Mouse (Mus musculus) limb, embryonic 15.5 days (tissue): Measurements from ENCODE around the gene Scrg1. TPM values are rescaled to one million over a fixed set of nuclear protein-coding genes. Genes with fewer than 3 reads are reported as not detected.
A peak's percentile ranks its signal among the peaks of the same experiment; 100 is the strongest.

Source experiments
- ATAC-seq: fragments of 200-750 bp; cut with Nextera tagmentation; 2 replicates; pipeline ENCODE4 v1.8.0; 2017; ENCODE audit warnings: low read depth, moderate TSS enrichment; ENCODE audit not compliant: insufficient number of reproducible peaks, low FRiP score, low TSS enrichment
- H3K27ac ChIP-seq: fragments of 300-500 bp; sonication (generic); 2 replicates; pipeline ENCODE4 v1.5.1; 2015; ENCODE audit warnings: moderate library complexity, mild to moderate bottlenecking, inconsistent platforms
- H3K27me3 ChIP-seq: fragments of 300-500 bp; sonication (generic); 2 replicates; pipeline ENCODE4 v1.6.1; 2015; ENCODE audit warnings: inconsistent platforms
- H3K36me3 ChIP-seq: fragments of 300-500 bp; sonication (generic); 2 replicates; pipeline ENCODE4 v1.6.1; 2015; ENCODE audit warnings: inconsistent platforms
- H3K4me1 ChIP-seq: fragments of 300-500 bp; sonication (generic); 2 replicates; pipeline ENCODE4 v1.6.1; 2015; ENCODE audit warnings: inconsistent platforms
- H3K4me2 ChIP-seq: fragments of 300-500 bp; sonication (generic); 2 replicates; pipeline ENCODE4 v1.6.1; 2015; ENCODE audit warnings: mild to moderate bottlenecking, inconsistent platforms
- H3K4me3 ChIP-seq: fragments of 300-500 bp; sonication (generic); 2 replicates; pipeline ENCODE4 v1.5.1; 2015; ENCODE audit warnings: mild to moderate bottlenecking, inconsistent platforms
- H3K9ac ChIP-seq: fragments of 300-500 bp; sonication (generic); 2 replicates; pipeline ENCODE4 v1.6.1; 2015; ENCODE audit warnings: inconsistent platforms
- H3K9me3 ChIP-seq: fragments of 300-500 bp; sonication (generic); 2 replicates; pipeline ENCODE4 v1.6.1; 2016; ENCODE audit warnings: inconsistent platforms
- WGBS: fragments of 180-500 bp; shearing (Covaris S2); methylation state at CpG from one replicate; pipeline ENCODE4 v1.1.7; 2015; 5-methylcytosine and 5-hydroxymethylcytosine counted together
- polyA plus RNA-seq: library from polyadenylated mRNA; unstranded; fragments of >200 nt; fragmentation: Nextera tagmentation; extraction: Ambion mirVana; gene quantifications from 2 replicates; pipeline ENCODE4 v1.2.1, GENCODE M21; 2015

Gene Scrg1
- 21.4 and 26.3 TPM in 2 replicates for polyA plus RNA-seq

DNA sequence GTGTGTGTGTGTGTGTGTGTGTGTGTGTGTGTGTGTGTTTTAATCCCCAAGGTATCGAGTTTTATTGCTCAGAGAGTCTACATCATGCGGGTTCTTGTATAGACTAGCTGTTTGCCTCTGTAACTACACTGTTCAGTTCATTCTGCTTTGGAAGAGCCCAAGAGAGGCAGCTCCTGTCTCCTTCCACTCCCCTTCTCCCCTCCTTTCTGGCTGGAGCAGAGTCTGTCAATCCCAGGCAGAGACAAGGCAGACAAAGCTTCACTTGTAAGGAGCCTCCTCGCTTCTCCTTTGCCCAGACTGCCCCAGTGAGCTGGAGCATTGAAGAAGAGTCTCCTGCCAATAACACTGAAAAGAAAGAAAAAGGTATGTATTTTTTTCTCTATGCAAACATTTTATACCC lies at the start of gene Scrg1:
TSS of gene Scrg1 (plus strand) at position 159 of the 400 bp plus-strand sequence.
- no peaks in the 10 kb centered on the region for H3K27me3 ChIP-seq
- ATAC-seq: peak; percentile 48; the same call in 1 of the 2 replicates
- no peaks in the 10 kb centered on the region for H3K9me3 ChIP-seq
- 56% methylated on average over 3 of the region's 3 CpGs for WGBS
- H3K36me3 ChIP-seq: no peaks in the 10 kb centered on the region
- peak within 1 kb of the TSS; percentile 19; the same call in 1 of the 2 replicates for H3K4me2 ChIP-seq
- H3K27ac ChIP-seq: peak within 1 kb of the TSS; percentile 75
- no peaks in the 10 kb centered on the region; the same call in 1 of the 2 replicates for H3K4me1 ChIP-seq
- peak within 1 kb of the TSS; percentile 19 for H3K4me3 ChIP-seq
- H3K9ac ChIP-seq: no peak within 1 kb of the TSS

DNA sequence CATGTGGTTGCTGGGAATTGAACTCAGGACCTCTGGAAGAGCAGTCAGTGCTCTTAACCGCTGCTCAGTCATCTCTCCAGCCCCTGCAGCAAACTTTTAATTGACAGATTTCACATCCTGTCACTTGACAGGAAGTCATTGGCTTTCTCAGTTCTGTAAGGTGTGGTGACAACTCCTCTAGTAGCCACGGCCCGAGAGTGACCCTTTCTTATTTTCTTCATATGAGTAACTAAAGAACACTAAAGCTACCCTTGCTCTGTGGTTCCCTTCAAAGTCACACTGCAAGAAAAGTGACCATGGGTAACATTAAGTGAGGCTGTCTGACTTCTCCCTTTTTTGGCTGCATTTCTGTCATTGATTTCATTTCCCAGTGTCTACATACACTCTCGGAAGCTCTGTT lies 49.4 kb upstream of the Scrg1 start:
- peaks cover 6% of the 10 kb centered on the region for H3K27me3 ChIP-seq
- H3K4me2 ChIP-seq: no peak overlapping the region
- H3K9me3 ChIP-seq: no peaks in the 10 kb centered on the region
- no peak for ATAC-seq
- H3K27ac ChIP-seq: no peak overlapping the region
- H3K36me3 ChIP-seq: no peaks in the 10 kb centered on the region
- 82% methylated on average over 4 of the region's 4 CpGs for WGBS
- peaks cover 12% of the 10 kb centered on the region for H3K4me1 ChIP-seq
- H3K4me3 ChIP-seq: no peak overlapping the region
- H3K9ac ChIP-seq: no peak overlapping the region

GRCm38 (mm10) chr8:57409333-57409732 lies 46.4 kb upstream of the Scrg1 start:
- ATAC-seq: no peak
- no peak overlapping the region for H3K27ac ChIP-seq
- H3K36me3 ChIP-seq: no peaks in the 10 kb centered on the region
- no peak overlapping the region for H3K9ac ChIP-seq
- H3K4me3 ChIP-seq: no peak overlapping the region
- H3K4me2 ChIP-seq: no peak overlapping the region
- H3K4me1 ChIP-seq: peaks cover 12% of the 10 kb centered on the region
- H3K27me3 ChIP-seq: peaks cover 9% of the 10 kb centered on the region
- 68% methylated on average over 2 of the region's 2 CpGs for WGBS
- H3K9me3 ChIP-seq: no peaks in the 10 kb centered on the region

DNA sequence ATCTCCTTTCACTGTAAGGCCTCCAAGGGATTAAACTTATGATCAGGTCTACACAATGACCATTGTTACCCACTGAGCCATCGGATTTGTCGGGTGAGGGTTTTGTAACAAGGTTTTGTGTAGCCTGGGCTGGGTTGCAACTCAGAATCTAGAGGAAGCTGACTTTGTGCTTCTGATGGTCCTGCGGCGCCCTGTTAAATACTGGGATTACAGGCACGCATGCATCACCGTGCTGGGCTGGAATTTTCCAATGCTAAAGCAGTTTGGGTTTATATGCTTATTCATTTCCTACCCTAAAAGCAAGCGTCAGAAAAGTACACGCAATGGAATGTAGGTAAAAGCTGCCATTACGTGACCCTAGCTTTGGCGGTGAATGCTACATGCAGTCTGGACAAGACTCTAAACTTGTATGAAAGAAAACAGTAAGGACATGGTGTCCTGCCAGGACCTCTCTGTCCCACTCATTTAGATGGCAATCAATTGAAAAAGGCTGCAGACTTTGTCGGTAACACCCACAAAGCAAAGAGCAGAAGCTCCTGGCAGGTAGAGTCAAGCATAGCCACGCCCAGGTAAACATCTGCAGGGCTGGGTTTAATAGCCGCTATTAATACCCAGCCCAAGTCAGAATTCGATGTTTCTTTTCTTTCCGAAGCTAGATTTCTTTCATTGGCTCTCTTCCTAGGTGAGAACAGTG lies 45.8 kb upstream of the Scrg1 start:
- H3K27me3 ChIP-seq: peaks cover 9% of the 10 kb centered on the region

DNA sequence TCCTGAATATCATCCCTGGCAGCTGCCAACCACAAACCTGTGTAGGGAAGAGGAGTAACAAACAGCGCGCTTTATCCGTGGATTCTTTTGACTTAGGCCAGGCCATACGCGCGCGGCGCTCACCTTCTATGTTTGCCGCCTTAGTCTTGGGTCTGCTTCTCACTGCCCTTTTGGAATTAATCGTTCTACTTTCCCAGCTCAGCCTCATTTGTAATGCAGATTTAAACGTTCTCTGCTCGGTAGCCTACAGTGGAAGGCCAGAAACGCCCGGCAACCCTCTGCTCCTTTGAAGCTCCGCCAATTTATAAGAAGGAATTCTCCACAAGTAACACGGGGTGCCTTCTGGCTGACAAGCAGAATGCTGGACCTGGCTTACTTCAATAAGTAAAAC lies 45.3 kb upstream of the Scrg1 start:
- peak overlapping the region; percentile 15; the same call in 1 of the 2 replicates for H3K4me3 ChIP-seq
- no peak overlapping the region for H3K27ac ChIP-seq
- peaks cover 12% of the 10 kb centered on the region for H3K4me1 ChIP-seq
- H3K9me3 ChIP-seq: no peaks in the 10 kb centered on the region
- ATAC-seq: no peak
- peak overlapping the region; percentile 38 for H3K4me2 ChIP-seq
- H3K27me3 ChIP-seq: peaks cover 9% of the 10 kb centered on the region
- H3K36me3 ChIP-seq: no peaks in the 10 kb centered on the region
- WGBS: 8% methylated on average over 16 of the region's 16 CpGs
- no peak overlapping the region for H3K9ac ChIP-seq

More for the DNA sequence above, 45.8 kb upstream of the Scrg1 start:
- Histone ChIP-seq H3K36me3 (no peaks in the 10 kb centered on the region), H3K4me1 (peaks cover 12% of the 10 kb centered on the region), H3K4me3 (peak overlapping the region; percentile 15; the same call in 1 of the 2 replicates), H3K27ac (no peak overlapping the region), H3K9ac (no peak overlapping the region), H3K4me2 (peak overlapping the region; percentile 38), H3K9me3 (no peaks in the 10 kb centered on the region)
- ATAC-seq: no peak
- WGBS: 21% methylated on average over 15 of the region's 15 CpGs

DNA sequence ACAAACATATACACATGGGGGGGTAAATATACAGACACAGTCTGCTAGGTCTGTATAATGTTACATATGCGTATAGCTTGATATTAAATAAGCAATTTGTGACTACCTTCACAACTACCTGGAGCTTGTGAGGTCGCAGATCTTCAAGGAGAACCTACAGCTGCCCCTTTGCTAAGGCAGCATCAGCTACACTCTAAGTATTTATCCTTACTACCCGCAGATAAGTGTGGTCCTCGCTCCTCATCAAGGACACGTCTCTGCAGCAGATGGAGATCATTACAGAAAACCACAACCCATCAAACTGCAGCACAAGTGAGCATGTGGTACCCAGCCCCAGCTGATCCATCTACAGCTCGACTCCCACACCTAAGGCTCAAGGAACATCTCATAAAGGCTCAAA lies 44.4 kb upstream of the Scrg1 start:
- no peak for ATAC-seq
- 56% methylated on average over 6 of the region's 6 CpGs for WGBS

GRCm38 (mm10) chr8:57416827-57417226 lies 38.9 kb upstream of the Scrg1 start:
- H3K27ac ChIP-seq: no peak overlapping the region
- H3K36me3 ChIP-seq: no peaks in the 10 kb centered on the region
- 86% methylated on average over 5 of the region's 5 CpGs for WGBS
- no peak overlapping the region for H3K4me2 ChIP-seq
- H3K4me1 ChIP-seq: no peaks in the 10 kb centered on the region
- peaks cover 4% of the 10 kb centered on the region; the same call in 1 of the 2 replicates for H3K9me3 ChIP-seq
- no peak overlapping the region for H3K9ac ChIP-seq
- no peak for ATAC-seq
- H3K27me3 ChIP-seq: no peaks in the 10 kb centered on the region; the same call in 1 of the 2 replicates
- H3K4me3 ChIP-seq: no peak overlapping the region

More for the DNA sequence above, 44.4 kb upstream of the Scrg1 start:
- H3K36me3 ChIP-seq: no peaks in the 10 kb centered on the region
- H3K27ac ChIP-seq: no peak overlapping the region
- H3K9me3 ChIP-seq: no peaks in the 10 kb centered on the region
- H3K4me1 ChIP-seq: peaks cover 12% of the 10 kb centered on the region
- H3K4me2 ChIP-seq: no peak overlapping the region
- H3K9ac ChIP-seq: no peak overlapping the region
- peaks cover 9% of the 10 kb centered on the region for H3K27me3 ChIP-seq
- no peak overlapping the region for H3K4me3 ChIP-seq

- ATAC-seq: no peak
- Histone ChIP-seq H3K4me1 (peaks cover 3% of the 10 kb centered on the region; the same call in 1 of the 2 replicates), H3K9me3 (no peaks in the 10 kb centered on the region), H3K9ac (no peak overlapping the region), H3K27ac (no peak overlapping the region), H3K4me3 (no peak overlapping the region), H3K36me3 (no peaks in the 10 kb centered on the region), H3K27me3 (peaks cover 24% of the 10 kb centered on the region), H3K4me2 (no peak overlapping the region)
- WGBS: 11% methylated on average over 3 of the region's 3 CpGs
These were observed 29.6 kb upstream of the Scrg1 start for GRCm38 (mm10) chr8:57426074-57426473.

DNA sequence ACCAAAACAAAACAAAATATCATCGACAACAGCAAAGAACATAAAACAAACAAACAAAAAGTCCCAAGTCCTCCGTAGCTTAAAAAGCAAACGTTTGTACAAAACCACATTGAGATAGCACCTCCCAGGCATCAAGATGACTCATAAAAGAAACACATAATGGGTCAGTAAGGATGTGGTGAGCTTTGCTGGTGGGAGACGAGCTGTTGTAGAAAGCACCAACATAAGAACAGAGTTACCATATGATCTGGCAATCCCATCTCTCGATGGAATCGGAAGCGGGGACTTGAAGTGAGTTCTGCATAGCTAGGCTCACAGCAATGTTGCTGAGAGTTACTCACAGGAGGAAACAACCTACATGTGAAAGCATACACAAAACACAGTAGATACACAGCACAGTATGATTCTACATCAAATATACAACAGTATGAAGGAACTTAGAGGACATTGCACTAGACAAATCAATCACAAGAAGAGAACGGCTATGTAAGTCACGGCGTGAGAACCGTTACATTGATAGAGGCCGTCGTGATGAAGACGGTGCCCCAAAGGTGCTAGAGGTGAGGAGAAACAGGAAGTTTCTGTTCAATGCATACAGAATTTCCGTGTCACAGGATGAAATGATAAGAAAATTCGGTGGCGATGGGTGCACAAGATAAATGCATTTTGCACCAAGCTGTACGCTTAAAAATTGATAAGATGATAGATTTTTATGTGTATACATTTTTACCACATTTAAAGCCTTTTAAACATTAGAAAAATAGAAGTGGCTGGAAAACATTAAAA lies 27.9 kb upstream of the Scrg1 start:
- Histone ChIP-seq H3K9ac (no peak overlapping the region), H3K36me3 (no peaks in the 10 kb centered on the region), H3K4me1 (peaks cover 3% of the 10 kb centered on the region; the same call in 1 of the 2 replicates), H3K9me3 (no peaks in the 10 kb centered on the region), H3K4me2 (no peak overlapping the region), H3K4me3 (no peak overlapping the region), H3K27ac (no peak overlapping the region), H3K27me3 (peaks cover 24% of the 10 kb centered on the region)
- ATAC-seq: no peak
- 74% methylated on average over 18 of the region's 18 CpGs for WGBS

DNA sequence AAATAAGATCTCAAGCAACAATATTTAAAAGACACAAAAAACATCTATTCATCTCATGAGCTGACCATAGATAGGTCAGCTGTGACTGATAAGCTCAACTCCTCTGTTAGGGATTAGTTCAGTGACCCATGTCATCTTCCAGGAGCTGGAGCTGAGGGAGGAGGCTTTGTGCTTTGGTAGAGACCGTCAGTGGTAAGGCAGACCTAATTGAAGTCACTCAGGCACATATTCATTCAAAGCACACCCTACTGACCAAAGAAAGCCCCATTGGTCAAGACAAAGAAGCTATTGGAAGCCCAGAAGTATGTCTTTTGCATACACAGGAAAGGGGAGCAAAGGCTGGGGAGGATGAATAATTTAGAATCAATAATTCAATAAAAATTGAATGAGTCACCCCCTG lies 27.2 kb upstream of the Scrg1 start:
- no peak for ATAC-seq
- no peak overlapping the region for H3K4me2 ChIP-seq
- no peak overlapping the region for H3K4me3 ChIP-seq
- peaks cover 24% of the 10 kb centered on the region for H3K27me3 ChIP-seq
- H3K36me3 ChIP-seq: no peaks in the 10 kb centered on the region
- 30% methylated on average over 1 of the region's 1 CpGs for WGBS
- no peak overlapping the region for H3K27ac ChIP-seq
- H3K4me1 ChIP-seq: peaks cover 3% of the 10 kb centered on the region; the same call in 1 of the 2 replicates
- no peak overlapping the region for H3K9ac ChIP-seq
- no peaks in the 10 kb centered on the region for H3K9me3 ChIP-seq

DNA sequence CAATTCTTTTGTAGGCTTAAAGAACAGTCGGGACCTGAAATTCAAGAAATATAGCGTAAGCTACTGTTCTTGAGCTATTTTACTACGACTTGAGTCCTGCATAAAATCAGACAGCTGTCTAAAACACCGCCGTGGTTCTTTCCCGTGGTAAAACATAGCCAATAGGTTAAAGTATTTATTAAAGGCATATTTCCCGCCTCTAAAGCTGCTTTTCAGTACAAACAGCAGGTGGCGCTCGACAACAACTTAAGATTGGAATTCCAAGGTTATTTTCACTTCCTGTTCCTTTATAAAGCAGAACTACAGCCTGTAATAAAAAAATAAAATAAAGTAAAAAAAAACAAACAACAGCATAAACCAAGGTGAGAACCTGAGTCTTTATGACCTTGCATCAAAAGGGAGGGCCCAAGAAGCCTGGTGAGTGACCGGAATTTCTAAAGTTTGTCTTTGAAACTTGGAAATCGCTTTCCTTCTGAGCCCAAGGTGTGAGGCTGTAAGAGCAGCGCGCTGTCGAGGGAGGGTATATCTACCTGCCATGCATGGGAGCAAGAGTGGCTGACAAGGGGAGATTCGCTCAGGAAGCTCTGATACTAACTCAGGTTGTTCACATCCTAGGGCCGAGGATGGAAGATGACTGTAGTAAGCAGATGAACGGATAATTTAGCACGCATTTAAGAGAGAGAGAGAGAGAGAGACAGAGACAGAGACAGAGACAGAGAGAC lies 26.4 kb upstream of the Scrg1 start:
- no peak for ATAC-seq
- no peak overlapping the region for H3K9ac ChIP-seq
- no peak overlapping the region for H3K4me3 ChIP-seq
- peaks cover 30% of the 10 kb centered on the region for H3K27me3 ChIP-seq
- no peaks in the 10 kb centered on the region for H3K9me3 ChIP-seq
- no peaks in the 10 kb centered on the region for H3K36me3 ChIP-seq
- peaks cover 3% of the 10 kb centered on the region; the same call in 1 of the 2 replicates for H3K4me1 ChIP-seq
- 30% methylated on average over 18 of the region's 18 CpGs for WGBS
- H3K4me2 ChIP-seq: 0 out of 2 replicates have a peak overlapping the region, but pooled peaks have one; percentile 10
- no peak overlapping the region for H3K27ac ChIP-seq
